Mouse (Mus musculus): ENCODE measurements around the gene Ggnbp2.

- TF ChIP-seq CTCF (IDR thresholded peaks at IDR 0.05; ENCODE audit: extremely low read depth, insufficient read depth, insufficient read length, insufficient replicate concordance) (peak; percentile 84), POLR2A (IDR thresholded peaks at IDR 0.05; ENCODE audit: low read depth, low read length) (peak; percentile 78)
Observed at GRCm38 (mm10) chr11:84818961-84819692, 51.5 kb downstream of the Ggnbp2 start, which contains the start of gene Mrm1.
